Mouse (Mus musculus) adrenal gland, postnatal 10 days (tissue): ENCODE measurements around the gene Hoxb7. TPM values are rescaled to one million over a fixed set of nuclear protein-coding genes. Genes with fewer than 3 reads are reported as not detected.

Experiments used
- DNase-seq: peaks from one replicate; pipeline ENCODE4 v3.0.0; 2021; ENCODE audit warnings: mixed read lengths
- long read RNA-seq, 2 experiments: library from polyadenylated mRNA; stranded (forward); transcript quantifications; one replicate each; pipeline ENCODE4 v2.0.0; 2021
- total RNA-seq, 2 experiments: library from RNA; stranded (reverse); gene quantifications; 2 replicates each; pipeline ENCODE4 v1.2.3; 2021

Gene Hoxb7
- 10 to 100 TPM; 27.3 to 27.7 TPM for total RNA-seq
- long read RNA-seq, experiment 1, transcript Hoxb7-201 (2 exons, 1,291 nt) = major isoform, 50 of 52 reads
- long read RNA-seq, experiment 1, partial matches to known transcripts = 0 of 52 reads
- long read RNA-seq, experiment 1, other reads (novel, unspliced or antisense) = 2 of 52 reads
- long read RNA-seq, experiment 2, transcript Hoxb7-201 (2 exons, 1,291 nt) = major isoform, 41 of 41 reads
- long read RNA-seq, experiment 2, partial matches to known transcripts = 0 of 41 reads
- long read RNA-seq, experiment 2, other reads (novel, unspliced or antisense) = 0 of 41 reads

GRCm38 (mm10) chr11:96285771-96286738 lies at the start of gene Hoxb7:
TSS of gene Hoxb7 (plus strand) at chr11:96286623.
- peak; percentile 90 for DNase-seq

- DNase-seq = peak; percentile 73
Observed at GRCm38 (mm10) chr11:96240211-96240610, 46.2 kb upstream of the Hoxb7 start.

- DNase-seq = peak; percentile 77
Observed at GRCm38 (mm10) chr11:96250901-96251300, 35.5 kb upstream of the Hoxb7 start.

GRCm38 (mm10) chr11:96251480-96252031 lies 34.9 kb upstream of the Hoxb7 start:
- peak; percentile 58 for DNase-seq

- peak; percentile 29 for DNase-seq
Observed at GRCm38 (mm10) chr11:96252541-96253120, 33.8 kb upstream of the Hoxb7 start.

- DNase-seq = peak; percentile 42
Observed at GRCm38 (mm10) chr11:96254221-96254620, 32.2 kb upstream of the Hoxb7 start.

- DNase-seq = peak; percentile 38
Observed at GRCm38 (mm10) chr11:96255111-96255995, 31.1 kb upstream of the Hoxb7 start.

- DNase-seq = peak; percentile 41
Observed at GRCm38 (mm10) chr11:96255996-96256445, 30.4 kb upstream of the Hoxb7 start.

GRCm38 (mm10) chr11:96257141-96257540 lies 29.3 kb upstream of the Hoxb7 start:
- no peak for DNase-seq

GRCm38 (mm10) chr11:96259038-96259437 lies 27.4 kb upstream of the Hoxb7 start:
- DNase-seq = peak; percentile 47

GRCm38 (mm10) chr11:96259511-96259910 lies 26.9 kb upstream of the Hoxb7 start:
- no peak for DNase-seq

GRCm38 (mm10) chr11:96260310-96260970 lies 26.0 kb upstream of the Hoxb7 start:
- DNase-seq = peak; percentile 84

GRCm38 (mm10) chr11:96261323-96261890 lies 25.0 kb upstream of the Hoxb7 start:
- peak; percentile 93 for DNase-seq

- peak; percentile 75 for DNase-seq
Observed at GRCm38 (mm10) chr11:96262262-96262830, 24.1 kb upstream of the Hoxb7 start.

GRCm38 (mm10) chr11:96263636-96264389 lies 22.6 kb upstream of the Hoxb7 start:
- peak; percentile 42 for DNase-seq

- peak; percentile 30 for DNase-seq
Observed at GRCm38 (mm10) chr11:96264390-96265020, 21.9 kb upstream of the Hoxb7 start.

GRCm38 (mm10) chr11:96265954-96266353 lies 20.5 kb upstream of the Hoxb7 start:
- peak; percentile 87 for DNase-seq
